Mouse (Mus musculus): ENCODE measurements at regions not wholly inside any gene's neighbourhood (a gene's known extent, or its start where the extent isn't known, plus 50 kb on each side); places are given as distances from the start of the nearest gene placed in this dataset.
"Not testable (repeated sequence)": the region's sequence is repeated elsewhere in the genome, so short reads cannot be mapped to it uniquely, and the experiment has no call there.

DNA sequence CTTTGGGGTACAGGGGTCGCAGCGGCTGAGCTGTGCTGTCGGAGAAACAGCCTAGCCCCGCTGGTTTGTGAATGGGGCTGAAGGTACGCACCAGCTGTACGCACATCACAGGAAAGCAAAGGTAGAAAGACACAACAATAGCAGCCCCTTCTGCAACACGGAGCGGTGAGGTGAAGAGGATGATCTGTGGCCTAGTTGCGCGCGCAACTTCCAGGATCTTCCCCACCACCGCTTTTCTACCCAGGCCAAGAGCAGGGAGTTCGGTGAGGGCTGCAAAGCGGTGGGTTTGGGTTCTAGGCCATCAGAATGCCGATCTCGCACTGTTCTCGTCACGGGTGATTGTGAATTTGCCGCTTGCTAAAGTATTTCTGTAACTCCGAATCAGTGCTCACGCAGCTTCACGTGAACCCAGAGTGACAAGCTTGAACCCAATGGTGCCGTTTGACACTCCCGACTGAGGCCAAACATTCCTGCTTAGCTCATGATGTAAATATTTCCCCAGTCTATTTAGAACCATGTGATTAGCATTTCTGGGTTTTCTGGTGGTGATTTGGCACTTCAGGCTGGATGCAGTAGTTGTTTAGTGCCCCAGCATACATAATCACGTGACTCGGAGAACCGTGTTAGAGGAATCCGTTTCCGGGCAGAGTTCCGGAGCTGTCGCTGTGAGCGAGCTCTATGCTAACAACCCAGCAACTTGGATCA, 54.7 kb downstream of the Cryaa start:
- DNase-seq, result no peak

DNA sequence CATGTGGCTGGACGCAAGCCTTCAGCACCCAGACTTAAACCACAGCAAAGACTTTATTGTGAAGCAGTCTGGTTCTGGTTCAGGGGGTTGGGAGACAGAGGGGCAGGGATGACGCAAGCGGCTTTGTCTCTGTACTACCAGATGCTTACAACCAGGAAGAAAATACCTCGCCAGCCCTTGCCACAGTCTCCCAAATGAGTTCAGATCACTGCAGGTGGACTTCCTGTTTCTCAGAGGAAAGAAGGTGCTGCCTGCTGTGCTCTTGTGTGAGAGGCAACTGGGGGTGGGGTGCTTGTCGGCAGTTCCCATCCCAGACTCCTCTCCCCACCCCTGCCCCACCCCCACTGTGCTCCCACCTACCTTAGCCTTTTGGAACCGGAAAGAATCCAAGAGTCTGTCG, 56.9 kb downstream of the Cryaa start:
- DNase-seq, result no peak

DNA sequence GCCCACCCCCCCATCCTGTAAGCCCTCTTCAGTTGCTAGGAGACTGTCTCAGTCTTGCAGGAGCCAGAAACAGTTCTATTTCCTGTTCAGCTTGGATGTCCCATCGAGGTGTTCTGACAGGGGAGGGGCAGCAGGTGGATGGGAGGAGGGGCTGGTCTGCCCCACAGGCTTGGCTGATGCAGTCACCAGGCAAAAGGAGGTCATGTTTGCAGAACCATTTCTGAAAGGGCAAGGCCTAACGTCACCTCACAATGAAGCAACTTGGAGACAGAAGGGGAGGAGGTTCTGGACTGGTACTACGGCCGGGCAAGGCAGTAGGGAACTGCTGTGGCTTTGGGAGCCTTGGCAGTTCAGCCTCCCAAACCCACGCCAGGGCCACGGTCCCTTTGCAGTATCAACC, 59.1 kb downstream of the Cryaa start:
- no peak for DNase-seq

DNA sequence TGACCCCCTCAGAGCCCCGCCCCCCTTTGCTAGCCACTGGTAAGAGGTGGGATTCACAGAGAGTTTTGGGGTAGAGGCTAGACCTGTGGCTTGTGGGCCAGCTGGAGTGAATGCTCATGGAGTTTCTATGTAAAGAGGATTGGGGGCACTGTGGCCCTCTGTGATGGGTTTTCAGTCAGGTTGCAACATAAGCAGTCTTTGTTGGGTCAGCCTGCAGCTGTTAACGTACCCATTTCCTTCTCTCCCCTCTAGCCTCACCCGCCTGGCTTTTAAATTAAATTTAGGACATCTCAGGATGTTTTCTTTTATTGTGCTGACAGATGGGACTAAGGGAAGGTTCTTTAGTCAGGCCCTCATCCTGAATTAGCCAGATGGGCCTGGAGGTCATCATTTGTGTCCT, 60.6 kb downstream of the Cryaa start:
- no peak for DNase-seq

DNA sequence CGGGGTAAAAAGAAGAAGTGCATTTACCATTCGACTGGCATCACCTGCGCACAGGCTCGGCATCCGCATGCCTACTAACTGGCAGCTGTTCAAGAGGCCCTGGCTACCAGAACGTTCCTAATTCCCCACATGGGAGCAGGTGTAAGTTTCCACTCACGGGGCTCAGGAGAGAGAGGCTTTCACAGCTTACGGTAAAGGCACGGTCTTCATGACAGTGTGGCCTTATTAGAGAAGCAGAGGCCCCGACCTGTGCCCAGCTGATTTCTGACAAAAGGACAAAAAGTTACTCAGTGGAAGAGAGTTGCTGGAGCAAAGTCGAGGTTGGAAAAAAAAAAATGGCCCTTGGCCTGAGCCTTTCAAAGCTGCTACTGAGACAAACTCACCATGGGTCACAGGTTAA, 62.0 kb downstream of the Cryaa start:
- no peak for DNase-seq

DNA sequence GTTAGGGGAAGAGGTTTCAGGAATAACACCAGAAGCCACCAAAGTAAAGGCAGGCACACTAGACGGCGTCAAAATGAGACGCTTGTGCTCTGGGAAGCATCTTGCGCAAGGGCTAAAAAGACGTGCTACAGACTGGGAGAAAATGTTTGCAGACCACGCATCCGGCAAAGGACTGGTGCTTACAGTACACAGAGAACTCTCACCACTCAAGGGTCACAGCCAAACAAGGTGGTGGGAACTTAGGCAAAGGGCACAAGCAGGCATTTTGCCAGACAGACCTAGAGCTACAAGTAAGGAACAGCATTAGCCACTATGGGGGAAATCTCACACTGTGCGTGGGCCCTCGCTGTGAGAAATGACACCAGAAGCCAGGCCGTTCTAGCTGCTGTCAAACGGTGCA, 62.5 kb downstream of the Cryaa start:
- no peak for DNase-seq

DNA sequence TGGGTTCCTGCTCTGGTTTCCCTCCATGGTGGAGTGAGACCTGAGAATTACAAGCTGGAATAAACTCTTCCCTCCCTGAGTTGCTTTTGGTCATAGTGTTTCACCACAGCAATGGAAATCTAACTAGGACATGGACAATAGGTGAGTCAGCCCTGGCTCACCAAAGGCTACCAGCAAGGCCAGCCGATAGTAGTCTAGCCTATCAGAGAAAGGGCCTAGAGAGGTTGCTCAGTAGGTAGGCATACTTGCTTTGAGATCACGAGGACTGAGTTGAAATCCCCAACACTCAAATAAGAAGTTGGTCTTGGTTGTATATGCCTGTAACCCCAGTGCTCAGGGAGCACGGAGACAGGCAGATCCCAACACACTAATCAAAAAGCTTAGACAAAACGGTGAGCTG, 66.0 kb downstream of the Cryaa start:
- DNase-seq, result no peak

DNA sequence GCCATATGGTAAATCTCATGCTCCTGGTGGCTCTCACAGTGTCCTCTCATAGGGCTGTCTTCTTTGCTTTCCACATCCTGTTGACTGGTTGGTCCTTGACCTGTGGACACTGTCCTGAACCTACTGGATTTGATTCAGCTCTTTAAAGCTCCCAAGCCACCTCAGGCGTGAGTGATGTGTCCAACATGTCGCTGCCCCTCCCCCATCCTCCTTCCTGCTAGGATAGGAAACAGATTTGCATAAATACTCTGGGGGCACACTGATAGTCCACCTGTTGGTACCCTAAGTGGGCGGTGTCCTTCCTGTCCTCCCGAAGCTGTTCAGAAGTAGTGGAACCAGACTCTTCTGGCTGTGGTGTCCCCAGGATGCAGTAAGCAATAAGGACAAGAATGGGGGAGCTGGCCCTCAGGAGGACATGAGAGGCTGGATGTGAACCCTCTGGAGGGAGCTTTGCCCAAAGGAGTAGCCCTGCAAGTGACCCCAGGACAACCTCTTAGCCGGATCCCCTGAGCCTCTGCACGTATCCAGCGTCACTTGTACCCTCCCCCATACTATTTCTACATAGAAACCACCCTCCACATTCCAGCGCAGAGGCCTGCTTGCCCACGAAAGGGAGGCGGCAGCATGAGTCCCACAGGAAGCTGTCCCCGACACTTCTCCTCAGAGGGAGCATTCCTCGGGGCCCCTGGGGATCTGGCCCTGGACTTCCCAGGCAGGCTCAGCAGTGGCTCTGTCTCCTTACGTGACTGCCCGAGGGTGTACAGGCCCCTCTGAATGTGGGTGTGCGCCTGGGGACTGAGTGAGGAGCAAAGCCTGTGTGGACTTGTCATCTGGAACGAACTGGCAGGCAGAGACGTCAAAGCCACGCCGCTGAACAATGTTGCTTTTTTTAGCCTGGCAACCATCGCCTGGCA, 68.8 kb downstream of the Cryaa start:
- peak; percentile 18 for DNase-seq

DNA sequence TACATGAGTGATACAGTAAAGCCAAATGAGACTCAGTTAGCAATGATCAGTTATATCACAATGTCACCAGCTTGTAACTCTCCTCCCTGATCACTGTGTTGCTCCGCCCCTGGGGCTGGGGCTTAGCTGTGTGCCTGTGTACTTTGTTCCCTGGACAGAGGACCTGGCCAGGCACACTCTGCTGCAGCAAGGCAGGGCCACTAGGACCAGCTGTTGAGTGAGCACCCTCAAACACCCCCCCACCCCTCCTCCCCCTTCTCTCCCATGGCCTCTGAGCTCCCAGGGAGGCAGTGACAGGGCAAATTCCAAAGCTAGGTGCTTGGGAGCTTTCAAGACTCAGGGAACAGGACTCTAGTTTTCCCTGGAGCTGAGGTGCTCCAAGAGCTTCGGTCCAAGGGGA, 70.0 kb downstream of the Cryaa start:
- DNase-seq, result peak; percentile 65

DNA sequence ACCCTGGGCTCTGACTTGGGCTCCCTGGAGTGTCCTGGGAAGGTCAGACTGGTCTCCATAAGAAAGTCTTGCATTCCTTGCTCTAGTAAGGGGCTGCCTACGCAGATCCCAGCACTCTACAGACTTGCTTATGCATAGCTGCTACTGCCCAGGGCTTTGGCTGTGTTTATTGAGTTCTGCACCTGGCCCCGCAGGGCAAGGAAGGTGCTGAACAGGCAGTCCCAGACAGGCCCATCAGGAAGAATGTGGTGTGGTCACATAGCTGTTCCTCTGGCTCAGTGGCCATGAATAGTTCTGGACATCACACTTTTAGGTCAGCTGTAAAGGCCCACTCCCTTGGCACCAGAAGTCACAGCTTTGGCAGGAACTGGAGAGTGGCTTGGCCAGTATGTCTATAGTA, 70.6 kb downstream of the Cryaa start:
- DNase-seq, result no peak

DNA sequence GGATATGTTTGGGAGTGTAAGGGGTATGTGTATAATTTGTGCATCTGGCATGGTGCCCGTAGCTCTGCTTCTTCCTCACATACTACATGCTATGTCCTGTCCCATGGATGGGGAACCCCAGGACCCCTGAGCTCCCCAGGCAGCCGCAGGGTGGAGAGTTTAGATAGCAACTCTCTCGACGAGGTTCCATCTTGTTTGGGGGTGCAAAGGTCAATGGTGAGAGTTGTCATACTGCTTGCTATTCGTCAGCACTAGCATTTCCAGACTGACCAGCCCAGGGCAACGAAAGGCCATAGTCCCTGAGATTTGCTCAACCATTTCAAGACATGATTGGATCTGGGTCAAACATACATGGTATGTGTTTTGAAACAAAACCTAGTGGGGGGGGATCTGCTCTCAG, 71.4 kb downstream of the Cryaa start:
- no peak for DNase-seq

DNA sequence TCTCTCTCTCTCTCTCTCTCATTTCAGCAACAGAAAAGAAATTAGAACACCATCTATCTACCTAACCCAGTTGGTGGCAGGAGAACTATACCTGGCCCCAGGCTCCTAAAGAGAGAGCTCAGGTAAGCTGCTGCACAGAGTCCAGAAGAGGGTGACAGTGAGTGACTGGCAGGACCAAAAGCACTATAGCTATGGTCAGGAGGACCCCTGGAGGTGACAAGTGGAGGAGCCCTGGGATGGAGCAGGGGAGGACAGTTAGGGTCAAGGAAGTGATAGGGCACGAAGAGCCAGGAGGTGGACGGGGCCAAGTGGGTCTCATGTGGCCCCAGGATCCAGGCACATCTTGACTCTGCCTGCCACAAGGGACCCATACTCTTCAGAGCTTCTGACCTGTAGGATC, 73.7 kb downstream of the Cryaa start:
- DNase-seq, result no peak

DNA sequence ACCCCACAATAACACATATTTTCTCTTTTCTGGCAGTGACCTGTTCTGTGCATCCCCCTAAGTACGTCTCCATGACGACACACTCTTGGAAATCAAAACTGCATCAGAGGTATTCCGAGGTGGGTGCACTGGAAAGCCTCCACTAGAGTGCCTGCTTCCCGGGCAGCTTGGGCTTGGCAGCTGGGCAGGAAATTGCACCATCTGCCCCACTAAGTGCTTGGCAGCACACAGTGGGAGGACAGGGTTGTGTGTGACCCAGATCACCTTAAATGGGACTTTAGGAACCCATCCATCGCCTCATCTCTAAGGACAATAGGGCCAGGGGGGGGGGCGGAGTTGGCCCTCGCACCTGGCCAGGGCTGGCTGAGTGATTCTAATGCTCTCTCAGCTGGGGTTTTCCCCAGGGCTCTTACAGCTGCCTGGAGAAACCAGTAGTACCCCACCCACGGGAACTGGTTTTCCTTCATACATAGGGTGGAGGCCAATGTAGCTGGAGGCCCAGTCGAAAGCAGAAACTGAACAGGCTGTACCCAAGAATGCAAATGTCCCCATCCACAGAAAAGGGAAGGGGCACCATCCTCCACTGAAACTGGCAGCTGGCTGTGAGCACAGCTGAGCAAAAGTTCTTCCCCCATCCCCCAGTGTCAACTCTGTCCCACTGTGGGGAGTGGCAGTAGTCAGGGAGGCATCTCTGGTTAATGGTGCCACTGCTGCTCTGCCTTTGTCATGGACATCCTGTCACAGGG, 75.7 kb downstream of the Cryaa start:
- DNase-seq, result no peak

DNA sequence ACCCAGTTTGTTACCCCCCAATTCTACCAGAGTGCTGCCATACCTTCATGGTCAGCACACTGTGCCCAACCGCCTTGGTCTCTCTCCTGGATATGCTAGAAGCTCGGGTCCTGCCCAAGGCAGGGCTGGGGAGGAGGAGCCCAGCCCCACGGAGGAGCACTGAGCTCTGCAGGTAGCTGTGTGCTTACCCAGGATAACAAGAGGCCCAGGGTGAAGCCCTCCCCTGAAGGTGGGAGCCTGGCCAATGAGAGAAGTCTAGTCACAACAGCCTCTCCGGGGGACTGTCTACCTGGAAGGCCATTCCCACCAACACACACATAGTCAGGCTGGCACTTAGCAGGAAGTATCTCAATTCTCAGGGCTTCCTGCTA, 76.2 kb downstream of the Cryaa start:
- no peak for DNase-seq

DNA sequence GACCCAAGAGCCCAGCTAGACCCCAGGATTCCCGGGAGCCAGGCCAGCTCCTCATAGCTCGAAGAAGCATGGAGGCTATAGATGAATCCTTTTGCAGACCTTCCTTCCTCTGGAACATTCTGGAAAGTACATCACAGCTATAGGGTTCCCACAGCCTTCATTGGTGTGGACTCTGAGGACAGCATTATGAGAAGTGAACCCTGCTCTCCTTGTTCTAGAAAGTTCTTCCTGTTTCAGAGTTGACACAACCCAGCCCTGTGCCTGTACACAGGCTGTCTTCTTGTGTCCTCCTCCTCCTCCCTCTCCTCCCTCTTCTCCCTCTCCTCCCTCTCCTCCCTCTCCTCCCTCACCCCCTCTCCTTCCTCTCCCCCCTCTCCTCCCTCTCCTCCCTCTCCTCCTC, 82.9 kb downstream of the Cryaa start:
- DNase-seq, result no peak

DNA sequence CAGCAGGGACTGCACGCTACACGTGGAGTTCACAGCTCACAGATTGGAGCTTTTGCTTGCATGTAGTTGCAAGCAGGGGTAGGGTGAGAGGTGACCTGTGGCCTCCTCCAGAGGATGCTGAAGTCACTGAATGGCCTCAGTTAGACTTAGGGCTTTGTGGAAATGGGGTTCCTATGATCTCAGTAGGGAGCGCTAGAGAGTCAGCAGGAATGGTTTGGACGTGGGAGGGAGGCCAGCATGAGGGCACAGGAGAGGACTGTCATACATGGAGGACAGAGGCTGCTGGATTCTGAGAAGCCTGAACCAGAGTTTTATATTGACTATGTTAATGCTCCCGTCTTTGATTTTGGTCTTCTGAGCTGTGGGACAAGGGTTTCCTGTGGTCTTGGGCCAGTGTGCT, 85.5 kb downstream of the Cryaa start:
- no peak for DNase-seq

DNA sequence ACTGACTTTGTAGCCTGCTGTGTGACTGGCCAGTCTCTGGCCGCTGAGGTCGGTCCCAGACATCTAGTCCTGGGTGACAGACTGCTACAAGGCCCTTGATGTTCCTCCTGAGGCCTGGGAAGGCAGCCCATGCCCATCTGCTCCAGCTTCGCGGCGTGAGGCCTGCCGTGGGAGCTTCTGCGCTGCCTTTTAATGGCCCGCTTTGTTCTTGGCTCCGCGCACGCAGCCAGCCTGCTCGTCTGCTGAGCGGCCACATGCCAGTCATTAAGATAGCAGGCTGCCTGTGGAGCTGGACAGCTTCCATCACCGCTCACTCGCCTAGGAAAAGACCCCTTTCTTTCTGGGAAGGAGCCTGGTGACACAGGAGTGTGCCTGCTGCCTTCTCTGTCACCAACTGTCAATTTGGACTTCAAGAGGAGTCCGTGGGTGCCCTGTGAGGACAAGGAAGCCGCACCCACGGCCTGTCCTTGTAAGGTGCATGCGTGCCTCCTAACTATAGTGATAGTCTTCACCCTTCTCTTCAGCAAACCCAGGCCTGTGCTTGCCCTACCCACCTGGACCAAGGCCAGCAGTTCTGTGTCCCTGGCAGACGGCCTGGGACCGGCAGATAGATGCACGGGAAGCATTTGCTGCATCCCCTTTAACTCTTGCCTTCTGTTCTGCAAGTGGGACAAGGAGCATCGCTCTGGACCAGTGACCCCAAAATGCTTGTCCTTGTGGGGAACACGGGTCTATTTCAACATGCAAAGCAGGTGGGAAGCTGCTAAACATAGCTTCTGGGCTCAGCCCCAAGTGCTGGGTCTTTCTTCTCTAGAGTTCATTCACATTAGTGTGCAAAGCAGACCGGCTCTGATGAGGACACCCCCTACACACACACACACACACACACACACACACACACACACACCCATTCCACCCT, 88.6 kb downstream of the Sik1 start:
- peak; percentile 16 for DNase-seq

DNA sequence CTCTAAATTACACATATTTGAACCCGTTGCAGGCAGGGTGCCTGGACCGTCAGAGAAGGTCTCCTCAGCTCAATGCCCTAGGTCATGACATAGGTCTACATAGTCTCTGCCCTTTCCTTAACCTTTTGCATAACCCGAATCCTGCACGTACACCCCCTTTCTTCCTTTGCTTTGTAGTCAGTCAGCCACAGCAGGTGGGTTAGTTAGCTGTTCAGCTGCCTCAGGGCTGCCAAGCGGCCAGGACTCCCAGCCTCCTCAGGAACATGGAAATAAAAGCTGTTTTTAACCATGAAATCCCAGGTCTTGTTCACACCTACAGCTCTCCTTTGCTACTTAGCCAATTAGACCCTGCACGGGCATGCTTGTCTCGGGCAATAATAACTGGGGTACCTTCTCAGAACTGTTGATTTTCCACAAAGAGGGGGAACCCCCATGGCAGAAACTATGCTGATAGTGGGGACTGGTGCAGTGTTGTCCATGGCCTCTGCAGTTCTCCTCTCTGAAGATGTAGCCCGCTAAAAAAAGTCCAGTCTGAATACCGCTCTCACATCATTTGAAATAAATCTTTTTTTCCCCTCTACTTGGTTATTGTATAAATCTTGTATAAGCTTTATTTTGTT, 83.3 kb downstream of the Sik1 start:
- DNase-seq, result no peak

DNA sequence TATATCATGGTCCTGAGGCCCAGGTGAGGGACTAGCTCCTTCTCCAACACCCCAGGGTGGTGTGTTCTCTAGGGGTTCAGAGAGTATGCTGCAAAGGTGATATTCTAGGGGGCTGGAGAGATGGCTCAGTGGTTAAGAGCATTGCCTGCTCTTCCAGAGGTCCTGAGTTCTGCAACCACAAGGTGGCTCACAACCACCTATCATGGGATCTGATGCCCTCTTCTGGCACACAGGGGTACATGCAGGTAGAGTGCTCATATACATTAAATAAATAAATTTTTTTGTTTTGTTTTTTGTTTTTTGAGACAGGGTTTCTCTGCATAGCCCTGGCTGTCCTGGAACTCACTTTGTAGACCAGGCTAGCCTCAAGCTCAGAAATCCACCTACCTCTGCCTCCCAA, 81.7 kb downstream of the Sik1 start:
- not testable (repeated sequence) for DNase-seq

DNA sequence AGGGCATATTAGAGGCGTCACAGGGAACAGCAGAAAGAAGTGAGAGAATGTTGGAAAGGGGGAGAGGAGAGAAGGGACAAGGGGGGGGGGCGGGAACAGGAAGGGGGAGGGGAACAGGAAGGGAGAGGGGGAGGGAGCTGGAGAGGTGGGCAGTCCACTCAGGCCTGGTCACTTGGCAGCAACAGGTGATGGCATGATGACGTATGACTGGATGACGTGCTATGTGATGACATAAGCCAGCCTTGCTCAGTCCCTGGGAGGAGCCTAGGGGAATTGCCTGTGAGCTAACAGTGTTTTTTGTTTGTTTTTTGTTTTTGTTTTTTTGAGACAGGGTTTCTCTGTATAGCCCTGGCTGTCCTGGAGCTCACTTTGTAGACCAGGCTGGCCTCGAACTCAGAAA, 80.6 kb downstream of the Sik1 start:
- DNase-seq, result no peak

DNA sequence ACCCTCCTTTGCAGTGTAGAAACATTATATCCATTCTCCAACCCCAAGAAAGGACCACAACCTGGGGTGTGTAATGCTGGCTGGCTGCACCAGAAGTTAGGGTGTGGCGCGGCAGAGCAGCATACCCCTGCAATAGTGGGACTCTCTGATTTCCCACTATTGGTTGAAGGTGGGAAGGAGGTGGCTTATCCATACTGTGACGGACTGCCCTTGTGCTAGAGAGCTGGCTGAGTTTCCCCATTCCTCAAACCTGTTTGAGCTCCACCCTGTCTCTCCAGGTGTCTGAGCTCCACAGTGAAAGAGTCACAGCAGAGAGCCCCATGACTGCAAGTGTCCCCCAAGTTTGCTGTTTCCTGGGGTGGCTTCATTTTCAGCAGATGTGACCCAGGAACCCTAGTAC, 79.6 kb downstream of the Sik1 start:
- DNase-seq, result no peak

DNA sequence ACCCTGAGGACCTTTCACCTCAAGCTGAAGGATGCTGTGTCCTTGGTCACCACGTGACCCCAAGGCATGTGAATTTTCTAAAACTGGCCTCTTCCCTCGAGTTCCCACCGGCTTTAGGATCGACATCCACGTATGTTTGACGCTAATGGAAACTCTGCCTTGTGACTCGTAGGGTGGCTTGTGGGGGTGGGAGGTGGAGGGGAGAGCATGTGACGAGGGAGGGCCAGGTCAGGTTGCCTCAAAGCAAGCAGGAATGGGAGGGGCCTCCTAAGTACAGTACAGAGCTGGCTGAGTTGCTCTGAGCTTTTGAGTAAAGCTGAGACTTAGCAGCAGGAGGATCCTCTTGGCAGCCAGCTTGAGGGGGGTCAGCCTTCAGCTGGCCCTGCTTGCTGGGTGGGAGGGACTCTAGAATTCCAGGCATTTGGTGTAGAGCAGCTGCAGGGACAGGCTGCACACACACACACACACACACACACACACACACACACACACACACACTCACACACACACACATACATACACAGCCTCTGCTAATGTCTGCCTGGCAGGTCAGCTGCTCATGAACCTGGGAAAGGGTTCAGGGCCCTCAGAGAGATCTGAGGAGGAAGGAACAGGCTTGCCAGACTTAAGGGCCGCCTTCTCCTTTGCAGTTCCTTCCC, 78.5 kb downstream of the Sik1 start:
- DNase-seq, result peak; percentile 54
